Mouse (Mus musculus): Measurements from ENCODE around the gene Tbc1d2b.
A peak's percentile ranks its signal among the peaks of the same experiment; 100 is the strongest.

Gene Tbc1d2b

GRCm38 (mm10) chr9:90171421-90171820 is 99.2 kb downstream of the Tbc1d2b start:
- no peak for DNase-seq (ENCODE audit: low spot score)

DNA sequence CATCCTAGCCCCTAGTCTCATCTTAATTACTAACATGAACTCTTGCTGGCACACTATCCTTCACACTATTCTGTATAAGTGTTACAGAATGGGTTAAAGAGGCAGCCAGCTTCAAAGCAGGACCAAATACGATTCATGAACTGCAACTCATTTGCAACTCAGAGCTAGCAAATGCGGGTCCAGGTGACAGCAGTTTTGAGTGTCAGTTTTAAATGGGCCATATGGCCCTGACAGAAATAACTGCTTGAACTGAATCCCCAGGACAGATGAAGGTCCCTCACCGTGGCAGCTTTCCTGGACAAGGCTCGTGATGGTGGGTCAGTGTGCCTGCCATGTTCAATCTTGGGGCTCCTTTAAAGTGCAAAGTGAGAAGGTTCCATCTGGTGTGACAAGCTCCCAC is 100.6 kb downstream of the Tbc1d2b start:
- no peak for DNase-seq (ENCODE audit: low spot score)

- no peak for DNase-seq (ENCODE audit: low spot score)
Observed at GRCm38 (mm10) chr9:90166615-90167014, 104.0 kb downstream of the Tbc1d2b start.

DNA sequence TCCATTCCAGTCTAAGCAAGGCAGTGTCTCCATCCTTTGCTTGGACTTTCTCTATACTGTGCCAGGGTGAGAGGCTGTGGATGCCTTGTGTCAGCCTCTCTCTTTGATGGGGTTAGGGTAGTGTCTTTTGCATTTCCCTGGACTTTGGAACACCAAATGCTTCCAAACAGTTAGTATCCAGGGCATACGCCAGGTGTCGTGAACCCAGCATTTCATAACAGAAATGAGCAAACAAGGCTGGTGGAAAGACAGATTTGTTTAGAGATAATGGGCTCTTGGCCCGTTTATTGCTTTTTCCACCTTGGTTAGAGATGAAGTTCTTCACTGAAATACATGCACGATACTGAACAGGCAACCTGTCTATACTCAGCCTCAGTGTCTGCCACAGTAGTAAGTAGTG is 105.0 kb downstream of the Tbc1d2b start:
- no peak for DNase-seq (ENCODE audit: low spot score)

- DNase-seq (ENCODE audit: low spot score), result no peak
Observed at GRCm38 (mm10) chr9:90164670-90165453, 105.7 kb downstream of the Tbc1d2b start.

- no peak for DNase-seq (ENCODE audit: low spot score)
Observed at GRCm38 (mm10) chr9:90163749-90164095, 106.9 kb downstream of the Tbc1d2b start.

DNA sequence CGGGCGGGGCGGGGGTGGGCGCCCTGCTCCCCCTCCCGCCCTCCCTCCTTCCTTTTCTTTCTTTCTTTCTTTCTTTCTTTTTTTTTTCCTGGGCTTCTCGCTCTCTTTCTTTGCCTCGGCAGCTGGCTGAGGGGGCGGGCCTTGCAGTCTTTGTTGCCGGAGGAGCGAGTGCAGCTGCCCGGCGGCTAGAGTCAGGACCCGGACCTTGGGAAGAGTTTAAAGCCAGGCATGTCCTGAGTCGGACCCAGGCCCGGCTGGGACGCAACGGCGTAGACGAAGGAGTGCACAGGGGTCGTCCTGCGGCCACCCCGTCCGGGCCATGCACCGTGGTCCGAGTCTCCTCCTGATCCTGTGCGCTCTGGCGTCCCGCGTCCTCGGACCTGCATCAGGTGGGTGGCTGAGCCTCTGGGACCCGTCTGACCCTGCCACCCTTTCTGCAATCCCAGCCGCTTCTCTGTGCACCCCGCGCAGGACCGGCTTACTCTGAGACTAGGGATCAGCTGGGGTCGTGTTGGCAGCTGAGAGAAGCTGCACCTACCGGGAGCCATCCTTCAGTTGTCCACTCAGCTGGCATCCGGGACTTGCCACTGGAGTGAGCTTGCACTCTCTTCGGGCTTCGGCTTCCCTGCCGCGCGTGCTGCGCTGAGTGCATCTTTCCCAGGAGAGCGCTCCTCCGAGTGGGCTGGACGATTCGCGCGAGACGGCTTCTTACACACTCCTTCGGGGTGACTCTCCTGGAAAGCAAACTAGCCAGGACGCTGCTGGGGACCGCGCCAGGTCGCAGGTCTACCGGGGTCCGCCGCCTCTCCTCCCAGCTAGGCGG is 107.5 kb downstream of the Tbc1d2b start, which contains the start of gene Adamts7:
Gene Adamts7, plus strand, starts transcription at position 144 of the 823 bp plus-strand sequence.
- DNase-seq (ENCODE audit: low spot score), result no peak

DNA sequence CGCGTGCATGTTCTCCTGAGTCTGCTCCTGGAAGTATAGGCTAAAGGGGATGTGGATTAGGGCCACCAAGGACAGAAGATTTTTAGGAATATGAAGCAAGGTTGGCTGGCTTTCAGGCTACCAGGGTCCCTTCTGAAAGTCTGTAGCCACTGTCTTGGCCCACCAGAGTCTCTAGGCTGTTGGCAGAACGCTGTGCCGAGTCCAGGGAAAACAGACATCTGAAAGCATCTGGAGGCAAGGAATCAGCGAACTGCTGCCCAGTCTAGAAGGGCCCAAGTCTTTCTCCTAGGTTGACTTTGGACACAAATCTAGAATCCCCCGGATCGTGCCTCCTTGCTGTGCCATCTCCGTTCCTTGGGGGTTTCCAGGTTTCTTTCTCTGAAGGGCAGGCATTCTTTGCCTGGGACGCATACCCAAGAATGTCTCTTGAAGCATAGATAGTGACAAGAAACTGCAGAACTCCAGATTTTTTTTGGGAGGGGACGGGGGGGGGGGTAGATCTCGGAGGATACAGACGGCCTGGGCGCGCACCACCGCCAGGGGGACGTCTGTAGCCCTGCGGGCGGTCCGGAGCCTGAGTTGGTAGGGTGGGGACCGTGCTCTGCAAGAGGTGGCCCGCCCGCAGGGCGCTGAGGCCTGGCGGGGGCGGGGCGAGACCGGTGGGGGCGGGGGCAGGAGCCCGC is 108.2 kb downstream of the Tbc1d2b start:
- peak; percentile 3 for DNase-seq (ENCODE audit: low spot score)

Measured in c-Kit-positive CD71-positive TER-119-positive erythroid progenitor cells, embryonic 14.5 days (primary cell).